Mouse (Mus musculus) midbrain, embryonic 13.5 days (tissue): ENCODE data around the gene Trat1. TPM values are rescaled to one million over a fixed set of nuclear protein-coding genes. Genes with fewer than 3 reads are reported as not detected.

Experiments used
- ATAC-seq: fragments of 200-750 bp; cut with Nextera tagmentation; 2 replicates; pipeline ENCODE4 v1.8.0; 2017; ENCODE audit warnings: mild to moderate bottlenecking, moderate TSS enrichment, moderate library complexity
- H3K27ac ChIP-seq: fragments of 300-500 bp; sonication (generic); 2 replicates; pipeline ENCODE4 v1.5.1; 2015; ENCODE audit warnings: inconsistent platforms, mild to moderate bottlenecking, moderate library complexity
- H3K27me3 ChIP-seq: fragments of 300-500 bp; sonication (generic); 2 replicates; pipeline ENCODE4 v1.6.1; 2015; ENCODE audit warnings: mild to moderate bottlenecking, inconsistent platforms
- H3K36me3 ChIP-seq: fragments of 300-500 bp; sonication (generic); 2 replicates; pipeline ENCODE4 v1.6.1; 2015; ENCODE audit warnings: mild to moderate bottlenecking, inconsistent platforms
- H3K4me1 ChIP-seq: fragments of 300-500 bp; sonication (generic); replicated peaks from 2 replicates; pipeline ENCODE4 v1.6.1; 2015; ENCODE audit warnings: inconsistent platforms
- H3K4me2 ChIP-seq: fragments of 300-500 bp; sonication (generic); replicated peaks from 2 replicates; pipeline ENCODE4 v1.6.1; 2015; ENCODE audit warnings: moderate library complexity, mild to moderate bottlenecking, inconsistent platforms
- H3K4me3 ChIP-seq: fragments of 300-500 bp; sonication (generic); replicated peaks from 2 replicates; pipeline ENCODE4 v1.5.1; 2015; ENCODE audit warnings: mild to moderate bottlenecking, inconsistent platforms
- H3K9ac ChIP-seq: fragments of 300-500 bp; sonication (generic); replicated peaks from 2 replicates; pipeline ENCODE4 v1.6.1; 2015; ENCODE audit warnings: mild to moderate bottlenecking, inconsistent platforms
- H3K9me3 ChIP-seq: fragments of 300-500 bp; sonication (generic); 2 replicates; pipeline ENCODE4 v1.6.1; 2016; ENCODE audit warnings: mild to moderate bottlenecking, inconsistent platforms
- whole genome bisulfite sequencing: fragments of 180-500 bp; shearing (Covaris S2); methylation state at CpG from one replicate; pipeline ENCODE4 v1.1.7; 2015; 5-methylcytosine and 5-hydroxymethylcytosine counted together
- polyA plus RNA-seq: library from polyadenylated mRNA; unstranded; fragments of >200 nt; fragmentation: Nextera tagmentation; extraction: Ambion mirVana; gene quantifications from 2 replicates; pipeline ENCODE4 v1.2.1, GENCODE M21; 2015

Trat1 gene
- polyA plus RNA-seq, 1 experiment from 2014 or later, result 0.03 TPM

- WGBS, result 90% methylated on average over 3 of the region's 3 CpGs
- H3K27me3 ChIP-seq, result no peaks in the 10 kb centered on the region
- H3K4me1 ChIP-seq, result no peaks in the 10 kb centered on the region
- no peak for ATAC-seq
- no peaks in the 10 kb centered on the region for H3K9me3 ChIP-seq
- H3K4me2 ChIP-seq, result no peak overlapping the region
- no peak overlapping the region for H3K27ac ChIP-seq
- H3K4me3 ChIP-seq, result no peak overlapping the region
- no peak overlapping the region for H3K9ac ChIP-seq
- H3K36me3 ChIP-seq, result no peaks in the 10 kb centered on the region
Observed at GRCm38 (mm10) chr16:48701896-48702295, 69.9 kb downstream of the Trat1 start.

Other genes with a start within 250 kb of the Trat1 start
- not detected in 2 replicates for gene Retnlb, start 44.8 kb upstream of the Trat1 start, polyA plus RNA-seq
- gene Retnla, start 70.5 kb upstream of the Trat1 start, polyA plus RNA-seq, result not detected in 2 replicates
- 0.87 TPM in 1 of 2 replicates, not detected in the other for gene Retnlg, start 100.6 kb upstream of the Trat1 start, polyA plus RNA-seq
- gene Dzip3, start 222.1 kb upstream of the Trat1 start, polyA plus RNA-seq, result 50.8 and 52.9 TPM in 2 replicates
- 14.9 and 18.3 TPM in 2 replicates for gene Cip2a, start 222.2 kb upstream of the Trat1 start, polyA plus RNA-seq